Mouse (Mus musculus) erythroid progenitor cell, adult 5-6 weeks (primary cell): Measurements from ENCODE around the gene Krtap31-2. TPM values are rescaled to one million over a fixed set of nuclear protein-coding genes. Genes with fewer than 3 reads are reported as not detected.
A peak's percentile ranks its signal among the peaks of the same experiment; 100 is the strongest.

ENCODE experiments used
- ATAC-seq: replicated peaks from 2 replicates; pipeline ENCODE4 v1.8.0; 2016; ENCODE audit warnings: moderate number of reproducible peaks, mild to moderate bottlenecking, moderate TSS enrichment, inconsistent platforms; ENCODE audit not compliant: poor library complexity, low FRiP score, severe bottlenecking
- total RNA-seq, 2 experiments: library from RNA; stranded (forward) in 1 of 2; stranded (reverse) in 1 of 2; fragments of 150-400 nt in 1 of 2; fragments of 186-747, 209-891 nt in 1 of 2; gene quantifications; 2 replicates each; pipeline versions ENCODE4 v1.2.3 to v1.2.4; 2015 to 2017; ENCODE audit warnings: low replicate concordance in 2 of 2

The Krtap31-2 gene
- total RNA-seq (2015; ENCODE audit: low replicate concordance) (not detected in 2 replicates), total RNA-seq (2017; ENCODE audit: low replicate concordance) (not detected in 2 replicates)

DNA sequence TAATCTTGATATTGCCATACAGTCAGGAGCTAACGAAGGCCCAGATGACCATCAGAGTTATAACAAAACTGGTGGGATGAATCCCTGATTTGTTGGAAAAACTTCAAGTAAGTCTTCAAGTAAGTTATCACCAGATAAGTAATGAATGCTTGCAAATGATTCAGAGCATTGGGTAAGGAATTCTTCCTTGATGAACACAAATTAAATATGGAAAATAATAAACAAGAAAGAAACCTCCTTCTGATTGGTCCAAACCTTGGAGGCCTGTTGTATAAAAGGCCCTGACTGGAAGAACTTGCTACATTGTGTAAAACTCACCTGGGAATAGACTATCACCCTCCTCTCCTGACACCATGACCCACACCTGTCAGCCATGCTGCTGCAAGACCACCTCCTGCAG, at the start of gene Krtap31-2:
Gene Krtap31-2, plus strand, starts transcription at position 301 of the 400 bp plus-strand sequence.
- ATAC-seq: no peak

DNA sequence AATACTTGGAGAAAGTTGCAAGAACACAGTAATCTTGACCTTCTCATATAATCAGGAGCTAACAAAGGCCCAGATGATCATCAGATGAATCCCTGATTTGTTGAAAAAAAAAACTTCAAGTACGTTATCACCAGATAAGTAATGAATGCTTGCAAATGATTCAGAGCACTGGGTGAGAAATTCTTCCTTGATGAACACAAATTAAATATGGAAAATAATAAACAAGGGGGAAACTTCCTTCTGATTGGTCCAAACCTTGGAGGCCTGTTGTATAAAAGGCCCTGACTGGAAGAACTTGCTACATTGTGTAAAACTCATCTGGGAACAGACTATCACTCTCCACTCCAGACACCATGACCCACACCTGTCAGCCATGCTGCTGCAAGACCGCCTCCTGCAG, 28.5 kb upstream of the Krtap31-2 start, which contains the start of gene Krtap31-1:
Gene Krtap31-1, plus strand, starts transcription at position 301 of the 400 bp plus-strand sequence.
- no peak for ATAC-seq

DNA sequence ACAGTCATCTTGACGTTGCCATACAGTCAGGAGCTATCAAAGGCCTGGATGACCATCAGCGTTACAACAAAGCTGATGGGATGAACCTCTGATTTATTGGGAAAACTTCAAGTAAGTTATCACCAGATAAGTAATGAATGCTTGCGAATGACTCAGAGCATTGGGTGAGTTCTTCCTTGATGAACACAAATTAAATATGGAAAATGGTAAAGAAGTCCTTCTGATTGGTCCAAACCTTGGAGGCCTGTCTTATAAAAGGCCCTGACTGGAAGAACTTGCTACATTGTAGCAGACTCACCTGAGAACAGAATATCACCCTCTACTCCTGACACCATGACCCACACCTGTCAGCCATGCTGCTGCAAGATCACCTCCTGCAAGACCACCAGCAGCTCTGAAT, 21.6 kb upstream of the Krtap31-2 start, which contains the start of gene Gm11565:
Gene Gm11565, plus strand, starts transcription at position 301 of the 400 bp plus-strand sequence.
- no peak for ATAC-seq

DNA sequence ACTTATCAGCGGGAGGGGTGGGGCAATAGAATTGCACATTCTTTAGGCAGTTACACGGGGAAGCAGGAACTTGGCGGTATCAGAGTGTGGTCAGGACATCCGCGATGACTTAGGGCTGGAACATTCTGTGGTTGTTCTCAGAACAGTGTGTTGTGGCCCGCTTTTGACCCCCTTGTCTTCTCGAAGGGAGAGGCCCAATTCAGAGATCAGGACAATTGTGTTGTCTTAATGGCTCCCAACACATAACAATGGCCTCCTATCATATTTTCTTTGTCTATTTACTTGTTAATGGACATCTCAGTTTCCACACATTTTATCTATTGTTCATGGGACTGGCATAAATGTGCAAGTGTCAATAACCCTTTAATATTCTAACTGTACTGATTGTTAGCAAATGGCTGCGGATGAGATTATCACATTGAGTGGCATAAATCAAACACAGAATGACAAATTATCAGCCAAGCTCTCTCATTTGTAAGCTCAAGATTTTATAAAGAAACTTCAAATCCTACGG, 1.7 kb downstream of the Krtap31-2 start:
- ATAC-seq: no peak

DNA sequence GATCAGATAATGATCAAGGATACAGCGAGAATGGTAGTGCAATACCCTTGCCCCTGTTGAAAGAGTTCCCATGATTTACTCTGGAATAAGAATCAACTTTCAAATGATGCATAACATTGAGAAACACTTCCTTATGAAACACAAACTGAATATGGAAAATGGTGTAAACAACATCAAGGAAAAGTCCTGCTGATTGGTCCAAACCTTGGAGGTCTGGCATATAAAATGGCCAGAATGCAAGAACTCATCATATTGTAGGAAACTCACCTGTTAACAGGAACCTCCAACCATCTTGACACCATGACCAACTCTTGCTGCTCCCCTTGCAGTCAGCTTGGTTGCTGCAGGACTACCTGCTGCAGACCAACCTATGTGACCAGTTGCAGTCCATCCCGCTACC, 12.1 kb downstream of the Krtap31-2 start, which contains the start of gene Krtap9-5:
Gene Krtap9-5, plus strand, starts transcription at position 301 of the 400 bp plus-strand sequence.
- no peak for ATAC-seq

DNA sequence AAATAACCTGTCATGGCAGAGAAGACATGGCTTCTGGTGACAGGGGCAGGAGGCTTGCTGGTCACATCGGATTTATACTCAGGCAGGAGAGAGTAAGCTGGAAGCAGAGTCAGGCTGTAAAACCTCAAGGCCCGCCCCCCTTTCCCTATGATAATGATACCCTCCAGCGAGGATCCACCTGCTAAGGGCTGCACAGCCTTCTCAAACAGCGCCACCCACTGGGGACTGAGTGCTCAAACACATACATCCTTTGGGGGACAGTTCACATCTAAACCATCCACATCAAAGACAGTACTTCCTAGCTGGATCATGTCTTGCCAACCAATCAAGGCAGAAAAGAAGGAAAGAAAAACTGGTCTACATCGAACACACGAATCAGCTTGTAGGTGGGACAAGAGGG, 28.1 kb downstream of the Krtap31-2 start:
- no peak for ATAC-seq

DNA sequence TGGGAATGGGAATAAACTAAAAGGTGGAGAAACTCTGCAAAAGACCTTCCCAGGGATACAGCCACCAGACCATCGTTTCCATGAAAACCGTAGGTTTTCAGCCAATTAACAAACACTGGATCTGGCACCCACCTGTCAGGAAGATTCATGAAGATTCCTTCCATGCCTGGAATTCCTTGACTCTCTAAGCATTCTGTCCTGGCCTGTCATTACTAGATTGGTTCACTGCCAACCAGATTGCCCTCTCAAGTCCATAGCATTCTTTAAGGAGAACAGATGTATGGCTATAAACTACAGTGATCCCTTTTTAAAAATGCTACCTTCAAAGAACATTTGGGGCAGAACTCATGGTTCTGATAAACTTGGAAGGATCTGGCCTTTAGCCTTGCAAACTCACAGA, 29.9 kb downstream of the Krtap31-2 start:
- ATAC-seq: no peak

DNA sequence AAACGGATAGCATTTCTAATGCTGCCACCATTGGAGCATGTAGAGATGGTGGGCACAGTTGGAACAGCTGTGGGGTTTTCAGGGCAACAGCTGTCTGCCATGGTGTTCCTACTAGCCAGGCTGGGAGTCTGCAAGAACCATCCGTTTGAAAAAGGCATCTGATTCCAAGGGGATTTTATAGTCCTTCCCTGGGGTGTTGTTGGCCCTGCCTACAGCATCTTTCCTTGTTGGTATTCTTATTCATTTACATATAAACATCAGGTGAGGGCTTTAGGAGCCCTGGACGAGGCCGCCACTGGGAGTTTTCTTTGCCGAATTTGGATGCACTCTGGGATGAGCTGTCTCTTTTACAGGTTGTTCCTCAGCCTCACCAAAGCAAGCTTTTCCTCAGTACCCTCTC, 42.9 kb downstream of the Krtap31-2 start, which contains the start of gene Krtap29-1:
Gene Krtap29-1, minus strand, starts transcription at position 101 of the 400 bp plus-strand sequence.
- no peak for ATAC-seq

DNA sequence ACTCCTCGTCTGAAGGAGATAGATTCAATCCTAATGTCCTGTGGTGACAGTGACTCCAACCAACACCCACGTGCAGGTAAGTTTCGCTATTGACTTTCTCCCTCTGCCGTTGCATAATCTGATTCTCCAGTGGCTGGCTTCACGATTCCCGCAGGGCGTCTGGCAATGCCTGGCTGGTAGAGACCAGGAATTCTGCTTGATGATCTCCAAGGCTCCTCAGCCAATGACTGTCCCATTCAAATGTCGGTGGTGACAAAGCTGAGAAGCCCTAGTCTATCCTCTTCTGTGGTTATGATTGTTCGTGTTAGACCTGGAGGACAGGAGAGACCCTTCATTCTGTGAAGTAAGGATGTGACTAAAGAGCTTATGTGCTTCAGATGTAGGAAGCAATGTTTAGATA, 46.6 kb downstream of the Krtap31-2 start:
- no peak for ATAC-seq

DNA sequence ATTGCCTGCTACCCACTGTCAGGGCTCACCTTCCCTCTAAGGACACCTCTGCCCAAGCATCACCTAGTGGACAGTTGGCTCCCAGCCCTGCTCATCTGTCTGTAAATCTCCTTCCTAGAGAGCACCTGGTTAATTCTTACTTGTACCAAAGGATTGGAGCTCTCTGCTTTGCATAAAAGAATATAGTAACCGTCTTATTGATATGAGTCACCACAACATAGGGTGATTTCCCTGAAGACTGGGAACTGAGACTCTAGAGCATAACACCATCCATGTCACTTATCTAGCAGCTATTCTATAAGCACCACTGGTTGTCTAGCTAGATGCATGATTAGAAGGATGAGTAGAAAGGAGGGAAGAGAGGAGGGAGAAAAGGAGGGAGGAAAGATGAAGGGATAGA, 47.4 kb downstream of the Krtap31-2 start:
- no peak for ATAC-seq

DNA sequence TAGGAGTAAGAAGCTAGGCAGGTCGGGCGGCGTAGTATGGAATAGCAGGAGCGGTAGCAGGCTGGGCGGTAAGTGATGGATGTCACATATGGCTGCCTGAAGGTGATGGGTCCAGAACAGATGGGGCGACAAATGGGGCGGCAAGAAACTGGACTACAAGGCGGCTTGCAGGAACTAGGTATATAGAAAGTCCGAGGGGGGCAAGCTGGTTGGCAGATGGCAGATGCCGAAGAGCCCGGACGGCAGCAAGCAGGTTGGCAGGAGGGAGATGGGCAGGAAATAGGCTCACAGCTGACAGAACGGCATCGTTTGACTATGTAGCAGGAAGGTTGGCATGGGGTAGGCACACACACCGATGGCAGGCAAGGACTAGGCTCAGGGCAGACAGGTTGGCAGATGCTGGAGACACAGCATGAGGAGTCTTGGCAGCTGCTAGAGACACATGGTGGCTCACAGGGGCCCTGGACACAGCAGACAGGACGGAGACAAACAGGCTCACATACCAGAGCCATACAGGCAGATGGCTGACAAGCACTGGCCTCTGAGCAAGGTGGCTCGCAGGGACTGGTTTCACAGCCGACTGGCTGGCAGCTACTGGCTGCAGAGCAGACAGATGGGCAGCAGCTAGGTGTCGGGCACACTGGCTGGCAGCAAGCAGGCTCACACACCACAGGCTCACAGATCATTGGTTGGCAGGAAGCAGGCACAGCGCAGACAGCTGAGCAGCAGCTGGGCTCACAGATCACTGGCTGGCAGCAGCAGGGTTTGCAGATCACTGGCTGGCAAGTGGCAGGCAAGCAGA, 49.4 kb downstream of the Krtap31-2 start:
- ATAC-seq: 0 out of 2 replicates have a peak, but pooled peaks have one; percentile 39

DNA sequence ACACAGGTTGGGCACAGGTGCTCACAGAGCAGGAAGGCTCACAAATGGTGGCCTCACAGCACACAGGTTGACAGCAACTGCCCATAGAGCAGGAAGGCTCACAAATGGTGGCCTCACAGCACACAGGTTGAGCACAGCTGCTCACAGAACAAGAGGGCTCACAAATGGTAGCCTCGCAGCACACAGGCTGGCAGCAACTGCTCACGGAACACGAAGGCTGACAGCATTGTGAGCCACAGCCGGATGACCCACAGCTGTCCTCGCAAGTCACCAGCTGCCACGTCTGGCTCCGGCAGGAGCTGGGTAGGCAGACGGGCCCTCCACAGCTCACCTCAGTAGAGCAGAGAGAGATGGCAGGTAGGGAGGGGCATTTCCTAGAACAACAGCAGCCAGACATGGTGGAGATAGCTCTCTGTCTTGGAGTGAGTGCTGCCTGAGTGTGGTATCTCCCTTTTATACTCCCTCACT, 50.1 kb downstream of the Krtap31-2 start, which contains the start of gene Krtap16-1:
Gene Krtap16-1, minus strand, starts transcription at position 418 of the 468 bp plus-strand sequence.
- no peak for ATAC-seq

Other genes with a start within 250 kb of the Krtap31-2 start
Only the 30 nearest of the 32 such genes appear.
- not detected in 2 replicates for gene Gm14180, start 202.0 kb upstream of the Krtap31-2 start, total RNA-seq (2015; ENCODE audit: low replicate concordance)
- not detected in 2 replicates for gene Gm14180, start 202.0 kb upstream of the Krtap31-2 start, total RNA-seq (2017; ENCODE audit: low replicate concordance)
- gene Gm11595, start 163.4 kb upstream of the Krtap31-2 start, total RNA-seq (2015; ENCODE audit: low replicate concordance): not detected in 2 replicates
- not detected in 2 replicates for gene Gm11595, start 163.4 kb upstream of the Krtap31-2 start, total RNA-seq (2017; ENCODE audit: low replicate concordance)
- not detected in 2 replicates for gene Krtap4-8, start 155.6 kb upstream of the Krtap31-2 start, total RNA-seq (2015; ENCODE audit: low replicate concordance)
- not detected in 2 replicates for gene Krtap4-8, start 155.6 kb upstream of the Krtap31-2 start, total RNA-seq (2017; ENCODE audit: low replicate concordance)
- gene Krtap4-9, start 151.1 kb upstream of the Krtap31-2 start, total RNA-seq (2015; ENCODE audit: low replicate concordance): not detected in 2 replicates
- gene Krtap4-9, start 151.1 kb upstream of the Krtap31-2 start, total RNA-seq (2017; ENCODE audit: low replicate concordance): not detected in 2 replicates
- not detected in 2 replicates for gene Gm11596, start 142.8 kb upstream of the Krtap31-2 start, total RNA-seq (2015; ENCODE audit: low replicate concordance)
- not detected in 2 replicates for gene Gm11596, start 142.8 kb upstream of the Krtap31-2 start, total RNA-seq (2017; ENCODE audit: low replicate concordance)
- gene Gm11569, start 137.4 kb upstream of the Krtap31-2 start, total RNA-seq (2015; ENCODE audit: low replicate concordance): not detected in 2 replicates
- gene Gm11569, start 137.4 kb upstream of the Krtap31-2 start, total RNA-seq (2017; ENCODE audit: low replicate concordance): not detected in 2 replicates
- not detected in 2 replicates for gene Gm11554, start 131.8 kb upstream of the Krtap31-2 start, total RNA-seq (2015; ENCODE audit: low replicate concordance)
- not detected in 2 replicates for gene Gm11554, start 131.8 kb upstream of the Krtap31-2 start, total RNA-seq (2017; ENCODE audit: low replicate concordance)
- gene Krtap4-13, start 126.4 kb upstream of the Krtap31-2 start, total RNA-seq (2015; ENCODE audit: low replicate concordance): not detected in 2 replicates
- not detected in 2 replicates for gene Krtap4-13, start 126.4 kb upstream of the Krtap31-2 start, total RNA-seq (2017; ENCODE audit: low replicate concordance)
- gene Gm11564, start 120.6 kb upstream of the Krtap31-2 start, total RNA-seq (2015; ENCODE audit: low replicate concordance): not detected in 2 replicates
- gene Gm11564, start 120.6 kb upstream of the Krtap31-2 start, total RNA-seq (2017; ENCODE audit: low replicate concordance): not detected in 2 replicates
- not detected in 2 replicates for gene 2300003K06Rik, start 98.2 kb upstream of the Krtap31-2 start, total RNA-seq (2015; ENCODE audit: low replicate concordance)
- gene 2300003K06Rik, start 98.2 kb upstream of the Krtap31-2 start, total RNA-seq (2017; ENCODE audit: low replicate concordance): not detected in 2 replicates
- not detected in 2 replicates for gene Krtap4-16, start 84.7 kb upstream of the Krtap31-2 start, total RNA-seq (2015; ENCODE audit: low replicate concordance)
- not detected in 2 replicates for gene Krtap4-16, start 84.7 kb upstream of the Krtap31-2 start, total RNA-seq (2017; ENCODE audit: low replicate concordance)
- not detected in 2 replicates for gene Gm11568, start 78.4 kb upstream of the Krtap31-2 start, total RNA-seq (2015; ENCODE audit: low replicate concordance)
- gene Gm11568, start 78.4 kb upstream of the Krtap31-2 start, total RNA-seq (2017; ENCODE audit: low replicate concordance): not detected in 2 replicates
- not detected in 2 replicates for gene Gm11559, start 71.8 kb upstream of the Krtap31-2 start, total RNA-seq (2015; ENCODE audit: low replicate concordance)
- gene Gm11559, start 71.8 kb upstream of the Krtap31-2 start, total RNA-seq (2017; ENCODE audit: low replicate concordance): not detected in 2 replicates
- not detected in 2 replicates for gene Krtap9-1, start 62.9 kb upstream of the Krtap31-2 start, total RNA-seq (2015; ENCODE audit: low replicate concordance)
- gene Krtap9-1, start 62.9 kb upstream of the Krtap31-2 start, total RNA-seq (2017; ENCODE audit: low replicate concordance): not detected in 2 replicates
- not detected in 2 replicates for gene Gm11567, start 57.1 kb upstream of the Krtap31-2 start, total RNA-seq (2015; ENCODE audit: low replicate concordance)
- gene Gm11567, start 57.1 kb upstream of the Krtap31-2 start, total RNA-seq (2017; ENCODE audit: low replicate concordance): not detected in 2 replicates
- gene Krtap31-1, start 28.4 kb upstream of the Krtap31-2 start, total RNA-seq (2015; ENCODE audit: low replicate concordance): not detected in 2 replicates
- gene Krtap31-1, start 28.4 kb upstream of the Krtap31-2 start, total RNA-seq (2017; ENCODE audit: low replicate concordance): not detected in 2 replicates
- gene Gm11565, start 21.5 kb upstream of the Krtap31-2 start, total RNA-seq (2015; ENCODE audit: low replicate concordance): not detected in 2 replicates
- gene Gm11565, start 21.5 kb upstream of the Krtap31-2 start, total RNA-seq (2017; ENCODE audit: low replicate concordance): not detected in 2 replicates
- not detected in 2 replicates for gene Krtap9-5, start 12.2 kb downstream of the Krtap31-2 start, total RNA-seq (2015; ENCODE audit: low replicate concordance)
- not detected in 2 replicates for gene Krtap9-5, start 12.2 kb downstream of the Krtap31-2 start, total RNA-seq (2017; ENCODE audit: low replicate concordance)
- gene Krtap29-1, start 42.8 kb downstream of the Krtap31-2 start, total RNA-seq (2015; ENCODE audit: low replicate concordance): not detected in 2 replicates
- gene Krtap29-1, start 42.8 kb downstream of the Krtap31-2 start, total RNA-seq (2017; ENCODE audit: low replicate concordance): not detected in 2 replicates
- gene Krtap16-1, start 50.3 kb downstream of the Krtap31-2 start, total RNA-seq (2015; ENCODE audit: low replicate concordance): not detected in 2 replicates
- not detected in 2 replicates for gene Krtap16-1, start 50.3 kb downstream of the Krtap31-2 start, total RNA-seq (2017; ENCODE audit: low replicate concordance)
- not detected in 2 replicates for gene Krtap17-1, start 57.7 kb downstream of the Krtap31-2 start, total RNA-seq (2015; ENCODE audit: low replicate concordance)
- not detected in 2 replicates for gene Krtap17-1, start 57.7 kb downstream of the Krtap31-2 start, total RNA-seq (2017; ENCODE audit: low replicate concordance)
- gene Krt33a, start 79.9 kb downstream of the Krtap31-2 start, total RNA-seq (2015; ENCODE audit: low replicate concordance): not detected in 2 replicates
- not detected in 2 replicates for gene Krt33a, start 79.9 kb downstream of the Krtap31-2 start, total RNA-seq (2017; ENCODE audit: low replicate concordance)
- gene Krt33b, start 93.6 kb downstream of the Krtap31-2 start, total RNA-seq (2015; ENCODE audit: low replicate concordance): not detected in 2 replicates
- not detected in 2 replicates for gene Krt33b, start 93.6 kb downstream of the Krtap31-2 start, total RNA-seq (2017; ENCODE audit: low replicate concordance)
- not detected in 2 replicates for gene Krt34, start 105.3 kb downstream of the Krtap31-2 start, total RNA-seq (2015; ENCODE audit: low replicate concordance)
- gene Krt34, start 105.3 kb downstream of the Krtap31-2 start, total RNA-seq (2017; ENCODE audit: low replicate concordance): not detected in 2 replicates
- gene Krt31, start 114.3 kb downstream of the Krtap31-2 start, total RNA-seq (2015; ENCODE audit: low replicate concordance): not detected in 2 replicates
- gene Krt31, start 114.3 kb downstream of the Krtap31-2 start, total RNA-seq (2017; ENCODE audit: low replicate concordance): not detected in 2 replicates
- gene Krt32, start 151.9 kb downstream of the Krtap31-2 start, total RNA-seq (2015; ENCODE audit: low replicate concordance): not detected in 2 replicates
- not detected in 2 replicates for gene Krt32, start 151.9 kb downstream of the Krtap31-2 start, total RNA-seq (2017; ENCODE audit: low replicate concordance)
- gene Krt35, start 159.9 kb downstream of the Krtap31-2 start, total RNA-seq (2015; ENCODE audit: low replicate concordance): not detected in 2 replicates
- gene Krt35, start 159.9 kb downstream of the Krtap31-2 start, total RNA-seq (2017; ENCODE audit: low replicate concordance): not detected in 2 replicates
- not detected in 2 replicates for gene Krt36, start 169.3 kb downstream of the Krtap31-2 start, total RNA-seq (2015; ENCODE audit: low replicate concordance)
- not detected in 2 replicates for gene Krt36, start 169.3 kb downstream of the Krtap31-2 start, total RNA-seq (2017; ENCODE audit: low replicate concordance)
- gene Krt13, start 185.3 kb downstream of the Krtap31-2 start, total RNA-seq (2015; ENCODE audit: low replicate concordance): not detected in 2 replicates
- gene Krt13, start 185.3 kb downstream of the Krtap31-2 start, total RNA-seq (2017; ENCODE audit: low replicate concordance): not detected in 2 replicates
- not detected in 2 replicates for gene Krt15, start 199.6 kb downstream of the Krtap31-2 start, total RNA-seq (2015; ENCODE audit: low replicate concordance)
- gene Krt15, start 199.6 kb downstream of the Krtap31-2 start, total RNA-seq (2017; ENCODE audit: low replicate concordance): not detected in 2 replicates